Mouse (Mus musculus): ENCODE data around the gene Pgpep1l. TPM values are rescaled to one million over a fixed set of nuclear protein-coding genes. Genes with fewer than 3 reads are reported as not detected.

Gene Pgpep1l
- total RNA-seq, 2 experiments from 2014 or later = 0.32 TPM; not detected in 1

GRCm38 (mm10) chr7:68221677-68222230 lies 42.3 kb downstream of the Pgpep1l start:
- DNase-seq (ENCODE audit: low spot score in 2 of 2) = no peak

DNA sequence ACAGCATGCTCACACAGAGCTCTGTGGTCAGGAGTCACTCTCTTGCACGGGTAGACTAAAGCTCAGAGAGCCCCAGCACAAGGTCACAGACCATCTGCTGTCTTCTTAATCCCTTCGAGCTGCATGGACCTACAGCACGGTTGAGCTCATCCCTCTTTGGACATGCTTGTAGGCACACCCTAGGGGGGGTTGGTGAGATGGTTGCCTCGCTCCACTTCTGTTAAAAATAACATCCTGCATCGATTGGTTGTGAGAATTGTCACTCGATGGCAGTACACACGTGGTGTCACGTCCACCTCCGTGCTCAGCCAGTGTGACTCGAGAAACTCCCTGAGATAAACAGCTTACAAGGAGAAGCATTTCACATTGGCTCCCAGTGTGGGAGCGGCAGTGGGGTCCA lies 45.2 kb downstream of the Pgpep1l start:
- no peak for DNase-seq (ENCODE audit: low spot score in 2 of 2)

DNA sequence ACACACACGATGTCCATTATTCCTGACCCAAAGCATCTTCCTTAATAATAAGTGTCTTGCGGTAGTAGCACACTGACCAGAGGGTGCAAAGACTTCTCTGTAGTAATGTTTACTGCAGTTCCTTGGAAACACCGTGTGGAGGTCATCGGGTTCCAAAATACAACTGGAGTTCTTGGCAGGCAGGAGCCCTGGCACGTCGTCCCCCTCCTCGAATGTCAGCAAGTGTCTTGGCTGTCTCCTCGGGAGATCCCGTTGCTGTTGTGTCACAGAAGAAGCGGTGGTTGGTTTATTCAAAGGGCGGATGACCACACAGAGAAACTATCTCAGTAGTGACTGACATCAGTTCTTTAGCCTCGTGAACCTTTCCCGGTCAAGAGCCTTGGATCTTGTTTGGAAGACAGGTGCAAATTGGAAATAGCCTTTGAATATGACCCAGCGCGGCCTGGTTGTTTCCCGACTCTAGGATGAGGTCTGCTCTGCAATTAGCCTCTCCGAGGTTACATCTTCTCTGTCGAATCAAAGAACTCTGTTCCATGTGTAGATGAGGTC lies 48.4 kb downstream of the Pgpep1l start:
- DNase-seq (ENCODE audit: low spot score in 2 of 2) = no peak

GRCm38 (mm10) chr7:68213842-68214241 lies 50.2 kb downstream of the Pgpep1l start:
- no peak for DNase-seq (ENCODE audit: low spot score in 2 of 2)

GRCm38 (mm10) chr7:68211883-68212282 lies 52.1 kb downstream of the Pgpep1l start:
- no peak for DNase-seq (ENCODE audit: low spot score in 2 of 2)

GRCm38 (mm10) chr7:68210417-68210816 lies 53.6 kb downstream of the Pgpep1l start:
- DNase-seq (ENCODE audit: low spot score in 2 of 2) = no peak

- no peak for DNase-seq (ENCODE audit: low spot score in 2 of 2)
Measured at GRCm38 (mm10) chr7:68209039-68209438, 55.0 kb downstream of the Pgpep1l start.

DNA sequence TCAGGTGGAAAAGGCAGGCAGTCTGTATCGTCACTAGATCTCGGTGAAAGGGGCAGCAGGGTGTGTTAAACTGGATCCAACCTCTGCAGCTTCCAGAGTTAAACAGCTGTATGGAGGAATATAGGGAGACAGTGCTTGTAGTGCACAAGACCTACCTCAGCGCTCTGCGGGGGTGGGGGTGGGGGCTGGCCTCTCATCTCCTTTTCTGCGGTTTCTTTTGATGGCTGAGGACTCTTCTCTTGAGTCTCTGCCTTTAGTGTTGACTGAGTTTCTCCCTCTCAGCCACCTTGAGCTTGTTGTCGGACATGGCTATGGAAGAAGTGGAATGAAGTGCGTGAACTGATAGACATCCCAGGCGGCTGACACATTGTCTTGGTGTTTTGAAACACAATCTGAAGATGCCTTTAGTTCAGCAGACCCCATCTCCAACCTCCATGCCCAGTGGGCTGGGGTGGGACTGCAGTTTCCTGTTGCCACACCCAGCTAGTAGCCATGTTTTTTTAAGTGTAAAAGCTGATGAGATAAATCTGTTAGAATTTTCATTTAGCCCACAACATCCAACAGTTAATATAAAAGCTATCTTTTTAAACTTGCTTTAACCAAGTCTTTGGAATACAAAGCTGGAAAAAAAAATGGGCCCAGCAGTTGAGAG lies 58.1 kb downstream of the Pgpep1l start:
- DNase-seq (ENCODE audit: low spot score in 2 of 2) = no peak

- DNase-seq (ENCODE audit: low spot score in 2 of 2) = no peak
Measured at GRCm38 (mm10) chr7:68199609-68200008, 64.4 kb downstream of the Pgpep1l start.

GRCm38 (mm10) chr7:68193958-68194695 lies 69.9 kb downstream of the Pgpep1l start:
- DNase-seq (ENCODE audit: low spot score in 2 of 2) = no peak

- no peak for DNase-seq (ENCODE audit: low spot score in 2 of 2)
Measured at GRCm38 (mm10) chr7:68189691-68190456, 74.2 kb downstream of the Pgpep1l start.

- no peak for DNase-seq (ENCODE audit: low spot score in 2 of 2)
Measured at GRCm38 (mm10) chr7:68189211-68189610, 74.8 kb downstream of the Pgpep1l start.

Other genes starting within 250 kb of the Pgpep1l start
- gene Fam169b, start 9.6 kb upstream of the Pgpep1l start, total RNA-seq (2021) = under 1 TPM; 0.22 to 0.23 TPM

All from adrenal gland, adult 18-20 months (tissue).